Mouse (Mus musculus) Muller cell, postnatal 12 days (primary cell): ENCODE data around the gene Exosc3.
"Not testable (repeated sequence)": the region's sequence is repeated elsewhere in the genome, so short reads cannot be mapped to it uniquely, and the experiment has no call there.

ENCODE experiments used
- DNase-seq: peaks from one replicate; pipeline ENCODE4 v3.0.0-alpha.2; 2015; ENCODE audit errors: inconsistent ontology term

Gene Exosc3

DNA sequence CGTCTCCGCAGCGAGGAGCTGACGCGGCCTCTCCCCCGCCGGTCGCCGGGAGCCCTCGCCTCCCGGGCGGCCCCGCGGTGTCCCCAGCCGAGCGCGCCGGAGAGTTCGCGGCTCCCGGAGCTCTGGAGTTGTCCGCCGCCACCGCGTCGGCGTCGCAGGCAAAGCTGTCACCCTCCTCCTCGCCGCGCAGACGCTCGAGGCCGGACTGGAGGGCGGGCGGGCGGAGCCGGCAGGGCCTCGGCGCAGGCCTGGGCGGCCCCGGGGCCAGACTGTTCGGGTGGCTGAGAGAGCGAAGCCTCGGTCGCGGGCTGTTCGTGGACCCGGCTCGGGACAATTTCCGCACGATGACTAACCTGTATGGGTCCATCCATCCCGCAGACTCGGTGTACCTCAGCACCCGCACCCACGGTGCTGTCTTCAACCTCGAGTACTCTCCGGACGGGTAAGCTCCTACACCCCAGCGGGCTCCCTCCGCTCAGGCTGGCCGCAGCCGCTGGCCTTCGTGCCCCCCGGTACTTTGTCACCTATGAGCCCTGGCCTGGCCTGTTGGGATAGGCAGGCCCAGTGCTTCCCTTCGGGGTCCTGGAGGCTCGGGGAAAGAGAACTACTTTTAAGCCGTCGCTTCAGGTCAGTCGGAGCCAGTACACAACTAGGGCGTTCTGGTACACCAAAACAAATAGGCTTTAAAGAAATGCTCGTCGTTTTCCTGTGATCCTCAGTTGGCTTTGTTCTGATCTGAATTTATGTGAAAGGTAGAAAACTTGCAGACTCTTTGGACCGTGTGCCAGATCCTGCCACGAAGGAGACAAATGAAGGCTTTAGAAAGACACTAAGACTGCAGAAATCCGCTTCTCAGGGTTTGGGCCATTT is at the start of gene Exosc3:
Exosc3 (minus strand) TSS at position 447 of the 870 bp plus-strand sequence.
- peak; percentile 77 for DNase-seq

- DNase-seq: no peak
Observed at GRCm38 (mm10) chr4:45392099-45392498, 49.6 kb upstream of the Exosc3 start.

GRCm38 (mm10) chr4:45387296-45387695 is 44.8 kb upstream of the Exosc3 start:
- not testable (repeated sequence) for DNase-seq

- not testable (repeated sequence) for DNase-seq
Observed at GRCm38 (mm10) chr4:45382133-45382532, 39.6 kb upstream of the Exosc3 start.

- not testable (repeated sequence) for DNase-seq
Observed at GRCm38 (mm10) chr4:45380903-45381580, 38.5 kb upstream of the Exosc3 start.

DNA sequence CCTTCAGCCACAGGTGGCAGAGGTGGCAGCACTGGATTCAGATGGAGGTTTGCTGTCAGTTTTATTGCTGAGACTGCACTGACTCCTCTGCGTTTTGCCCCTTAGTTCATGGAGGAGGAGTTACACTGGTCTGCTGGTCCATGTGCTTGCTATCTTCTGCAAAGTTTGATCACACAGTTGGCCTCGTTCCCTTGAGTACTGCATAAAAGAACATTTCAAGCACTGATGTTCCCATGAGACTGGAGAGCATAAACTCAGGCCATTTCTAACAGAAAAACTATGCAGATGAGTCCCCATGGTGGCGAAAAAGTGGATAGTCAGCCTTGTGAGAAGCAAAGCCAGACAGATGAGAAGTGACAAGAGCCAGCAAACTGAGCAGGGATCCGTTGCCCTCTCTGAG is 34.0 kb upstream of the Exosc3 start:
- no peak for DNase-seq

DNA sequence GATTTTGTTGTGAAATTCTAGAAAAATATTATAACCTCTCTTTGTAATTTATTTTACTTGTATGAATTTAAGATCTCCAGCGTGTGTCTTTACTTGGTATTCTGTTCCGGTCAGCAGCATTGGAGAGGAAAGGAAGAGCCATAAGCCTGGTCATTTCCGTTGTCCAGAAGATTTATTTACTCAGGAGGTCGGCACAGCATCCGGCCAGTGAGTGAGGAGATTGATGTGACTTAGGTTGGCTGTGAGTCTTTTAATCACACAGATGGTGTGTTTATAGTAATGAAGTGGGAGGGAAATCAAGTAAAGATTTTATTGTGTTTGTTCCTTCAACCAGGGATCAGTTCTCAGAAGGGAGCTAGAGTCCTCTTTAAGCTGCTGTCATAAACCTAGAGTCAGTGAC is 32.3 kb upstream of the Exosc3 start:
- no peak for DNase-seq

- no peak for DNase-seq
Observed at GRCm38 (mm10) chr4:45371261-45371660, 28.7 kb upstream of the Exosc3 start.

DNA sequence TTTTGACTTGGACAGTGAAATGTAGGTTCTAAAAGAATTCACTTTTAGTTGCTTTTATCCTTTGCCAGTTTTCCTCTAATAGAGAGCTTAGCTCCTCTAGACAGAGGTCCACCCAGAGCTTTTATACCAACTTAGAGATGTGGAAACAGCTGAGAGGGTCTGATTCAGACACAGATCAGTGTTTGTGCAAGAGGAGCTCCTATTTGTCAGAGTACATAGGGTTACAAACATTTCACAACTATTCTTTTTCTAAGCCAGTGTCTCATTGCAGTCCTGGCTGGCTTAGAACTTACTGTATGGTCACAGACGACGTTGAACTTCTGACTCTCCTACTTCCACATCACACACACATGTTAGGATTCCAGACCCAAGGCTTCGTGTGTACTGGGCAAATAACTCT is 14.1 kb upstream of the Exosc3 start:
- DNase-seq: no peak

DNA sequence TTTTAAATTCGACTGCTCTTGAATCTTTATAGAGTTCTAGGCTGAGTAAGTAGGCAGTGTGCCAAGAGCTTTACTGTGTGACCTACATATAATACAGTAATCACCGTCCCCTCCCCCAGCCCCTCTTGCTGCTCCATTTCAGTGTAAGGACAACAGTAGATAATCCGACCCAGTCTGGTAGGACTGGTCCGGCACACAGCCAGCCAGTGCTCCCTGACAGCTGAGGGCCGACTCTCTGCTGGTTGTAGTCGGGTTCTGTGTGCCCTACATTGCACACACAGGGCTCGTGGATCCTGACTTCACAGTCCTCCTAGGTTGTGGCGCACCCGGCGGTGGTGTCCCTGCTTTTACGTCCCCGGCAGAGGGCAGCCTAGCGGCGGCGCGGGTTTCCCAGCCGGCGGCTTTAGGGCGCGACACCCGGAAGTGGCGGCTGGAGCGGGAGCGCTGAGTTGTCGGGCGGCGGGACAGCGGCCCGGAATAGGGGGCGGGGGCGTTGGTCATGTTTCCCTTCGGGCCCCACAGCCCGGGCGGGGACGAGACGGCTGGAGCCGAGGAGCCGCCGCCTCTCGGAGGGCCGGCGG is 773 bp downstream of the Exosc3 start, which contains the start of gene Dcaf10:
Dcaf10 (plus strand) TSS at position 433 of the 581 bp plus-strand sequence.
- peak; percentile 96 for DNase-seq

DNA sequence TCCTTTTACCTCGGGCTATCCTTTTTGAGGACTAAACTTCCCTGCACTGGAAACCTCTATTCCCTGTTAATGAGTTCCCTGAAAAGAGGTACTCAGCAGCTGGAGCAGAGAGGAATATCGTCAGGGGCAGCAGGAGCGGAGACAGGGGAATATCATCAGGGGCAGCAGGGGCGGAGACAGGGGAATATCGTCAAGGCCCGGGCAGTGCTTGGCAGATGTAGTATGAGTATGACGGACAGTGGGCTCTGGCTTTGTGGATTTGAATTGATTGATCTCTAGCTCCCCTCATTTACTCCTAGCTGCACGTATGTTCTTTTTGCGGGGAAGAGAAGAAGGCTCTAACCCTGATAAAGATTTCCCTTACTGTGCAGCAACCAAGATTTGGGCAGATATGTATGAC is 1.3 kb downstream of the Exosc3 start:
- DNase-seq: no peak

- DNase-seq: no peak
Observed at GRCm38 (mm10) chr4:45332466-45332865, 10.1 kb downstream of the Exosc3 start.

- no peak for DNase-seq
Observed at GRCm38 (mm10) chr4:45331139-45331538, 11.4 kb downstream of the Exosc3 start.

- peak; percentile 85 for DNase-seq
Observed at GRCm38 (mm10) chr4:45320159-45320816, 22.2 kb downstream of the Exosc3 start.

- no peak for DNase-seq
Observed at GRCm38 (mm10) chr4:45311056-45311455, 31.5 kb downstream of the Exosc3 start.

- no peak for DNase-seq
Observed at GRCm38 (mm10) chr4:45308606-45309005, 33.9 kb downstream of the Exosc3 start.

DNA sequence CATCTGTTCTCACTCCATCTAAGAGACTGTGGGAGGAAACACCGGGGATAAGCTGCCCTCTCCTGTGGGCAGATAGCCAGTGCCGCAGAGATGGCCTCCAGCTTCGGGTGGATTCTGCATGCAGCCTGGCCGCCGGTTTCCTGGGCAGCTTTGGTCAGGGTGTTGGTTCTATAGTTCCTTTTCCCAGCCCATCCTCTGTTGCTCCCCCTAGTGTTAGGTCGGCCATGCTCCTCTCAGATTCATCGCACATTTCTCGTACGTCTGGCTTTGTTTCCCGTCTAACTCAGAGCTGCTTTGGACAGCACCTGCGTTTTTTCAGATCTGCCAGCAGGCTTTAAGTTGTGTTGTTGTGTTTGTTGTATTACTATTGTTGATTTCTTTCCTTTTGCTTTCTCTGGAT is 34.5 kb downstream of the Exosc3 start:
- peak; percentile 5 for DNase-seq

DNA sequence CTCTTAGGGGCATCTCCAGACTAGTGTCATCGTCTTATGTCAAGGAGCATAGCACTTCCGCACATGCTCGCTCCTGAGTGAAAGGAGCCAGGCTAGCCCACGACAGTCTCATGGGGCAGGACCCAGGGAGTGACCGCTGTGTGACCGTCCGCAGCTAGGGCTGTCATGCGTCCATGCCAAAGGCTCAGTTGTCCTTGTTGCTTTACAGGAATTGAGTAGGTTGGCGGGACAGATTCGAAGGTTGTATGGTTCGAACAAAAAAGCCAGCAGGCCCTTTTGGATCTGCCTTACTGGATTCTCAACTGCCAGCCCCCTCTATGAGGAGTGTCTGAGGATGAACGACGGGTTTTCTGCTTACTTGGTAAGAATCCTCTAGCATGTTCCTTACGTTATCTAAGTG is 37.0 kb downstream of the Exosc3 start:
- no peak for DNase-seq

- peak; percentile 69 for DNase-seq
Observed at GRCm38 (mm10) chr4:45296662-45297564, 45.6 kb downstream of the Exosc3 start, which contains the start of gene Trmt10b. TSS of gene Trmt10b (plus strand) at chr4:45297127.

GRCm38 (mm10) chr4:45287906-45288305 is 54.6 kb downstream of the Exosc3 start:
- no peak for DNase-seq

GRCm38 (mm10) chr4:45286318-45286717 is 56.2 kb downstream of the Exosc3 start:
- DNase-seq: no peak
